Mouse (Mus musculus) CD4-positive, CD25-positive, alpha-beta regulatory T cell, adult 4 months (primary cell): ENCODE results near the gene Pnpo. TPM values are rescaled to one million over a fixed set of nuclear protein-coding genes. Genes with fewer than 3 reads are reported as not detected.

ENCODE experiments used
- ATAC-seq: one replicate; pipeline ENCODE4 v1.8.0; 2017
- polyA plus RNA-seq, 2 experiments: library from polyadenylated mRNA; unstranded; fragments of 100-300 nt; shearing (Covaris generic); gene quantifications; one replicate each; pipeline ENCODE4 v1.2.1; 2017

The Pnpo gene
- polyA plus RNA-seq, 2 experiments from 2014 or later: 28.5 to 48.5 TPM

DNA sequence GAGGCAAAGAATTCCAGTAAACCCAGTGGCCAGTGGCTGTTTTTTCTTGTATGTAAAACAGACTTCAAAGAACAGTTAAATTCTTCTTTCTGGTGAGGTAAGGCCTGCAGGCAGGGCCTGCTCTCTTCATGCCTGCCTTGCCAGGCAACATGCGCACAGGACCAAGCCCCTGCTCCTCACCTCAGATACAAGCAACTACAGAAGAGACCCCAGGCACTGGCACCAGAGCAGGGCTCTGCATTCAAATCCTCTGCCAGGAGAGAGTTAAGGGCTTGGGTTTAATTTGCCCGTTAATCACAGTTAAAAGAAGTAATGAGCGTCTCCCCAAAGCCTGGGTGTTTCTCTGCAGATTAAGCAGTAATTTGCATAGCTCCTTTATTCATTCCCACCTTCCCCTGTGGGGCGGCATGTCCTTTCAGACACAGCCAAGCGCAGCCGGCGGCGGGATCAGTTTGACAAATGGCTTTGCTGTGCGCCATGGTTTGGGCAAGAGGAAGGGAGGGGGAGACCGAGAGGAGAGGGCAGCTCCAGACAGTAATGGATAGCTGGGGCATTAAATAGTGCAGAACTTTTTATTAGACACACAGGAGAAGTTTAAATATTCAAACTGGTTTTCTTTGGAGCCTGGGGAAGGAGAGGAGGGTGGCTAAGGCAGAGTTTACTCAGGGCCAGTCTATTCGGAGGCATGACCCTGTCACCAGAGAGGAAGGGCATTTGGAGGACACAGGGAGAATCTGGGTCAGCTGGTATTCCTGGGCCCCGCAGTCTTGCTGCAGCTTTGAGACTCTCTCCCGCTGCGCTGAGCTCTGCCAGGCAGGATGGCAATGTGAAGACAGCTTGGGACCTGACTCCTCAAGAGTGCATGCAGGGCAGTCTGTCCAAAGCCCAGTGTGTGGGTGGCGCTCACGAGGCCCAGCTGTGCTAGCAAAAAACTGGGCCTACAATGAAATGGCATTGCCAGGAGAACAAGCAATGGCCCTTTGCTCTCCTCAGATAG is 40.8 kb downstream of the Pnpo start:
- ATAC-seq: no peak

DNA sequence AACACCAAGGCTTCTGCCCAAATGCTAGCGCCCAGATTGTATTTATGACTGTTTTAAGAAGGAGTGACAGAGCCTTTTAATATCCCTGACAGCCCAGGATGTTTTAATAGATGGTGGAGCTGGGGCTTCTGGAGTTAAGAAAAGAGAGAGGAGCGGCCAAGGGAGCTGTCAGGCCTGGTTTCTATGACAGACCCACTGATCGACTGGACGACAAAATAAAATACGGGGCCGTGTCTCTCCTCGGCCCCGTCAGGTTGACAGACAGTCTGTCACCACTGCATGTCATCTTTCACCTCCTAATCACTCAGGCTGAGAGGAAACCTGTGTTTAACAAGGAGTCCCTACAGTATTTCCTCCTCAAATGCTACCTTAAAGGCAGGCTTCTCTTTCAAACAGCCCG is 42.5 kb downstream of the Pnpo start:
- no peak for ATAC-seq

DNA sequence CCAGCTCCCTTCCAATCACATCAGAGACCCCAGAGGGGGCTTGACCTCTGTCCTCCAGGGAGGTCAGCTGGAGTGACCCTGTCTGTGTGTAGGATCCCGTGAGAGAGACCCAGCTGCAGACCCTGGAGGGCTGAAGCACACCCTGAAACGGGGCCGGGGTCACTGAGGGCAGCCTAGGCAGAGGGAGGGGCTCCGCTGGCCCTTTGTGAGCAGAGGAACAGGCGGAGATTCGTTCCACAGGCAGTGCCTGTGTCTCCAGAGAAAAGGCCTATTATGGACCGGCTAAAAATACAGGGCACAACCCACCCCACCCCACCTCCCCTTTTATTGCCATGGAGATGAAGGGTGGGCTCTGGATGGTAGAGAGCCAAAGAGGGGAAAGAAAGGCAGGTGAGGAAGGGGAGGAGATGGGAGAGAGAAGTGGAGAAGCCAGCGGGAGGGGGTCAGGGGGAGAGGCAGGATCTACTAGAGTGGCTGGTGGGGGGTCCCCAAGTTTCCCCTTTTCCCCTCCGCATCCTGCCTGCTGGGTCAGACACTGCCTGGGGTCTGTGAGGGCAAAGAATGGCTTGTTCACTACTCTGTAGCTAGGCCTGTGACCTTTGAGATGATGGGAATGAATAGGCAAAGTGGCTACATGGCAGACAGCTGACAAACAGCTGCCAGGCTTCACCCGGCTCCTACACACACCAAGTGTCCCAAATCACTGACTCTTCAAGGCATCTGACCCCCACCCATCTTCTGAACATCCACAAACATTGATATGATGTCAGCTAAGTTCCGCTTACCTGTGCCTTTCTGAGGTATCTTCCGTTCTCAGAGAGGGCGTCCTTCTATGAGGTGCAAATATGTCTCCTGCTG is 44.1 kb downstream of the Pnpo start:
- no peak for ATAC-seq

DNA sequence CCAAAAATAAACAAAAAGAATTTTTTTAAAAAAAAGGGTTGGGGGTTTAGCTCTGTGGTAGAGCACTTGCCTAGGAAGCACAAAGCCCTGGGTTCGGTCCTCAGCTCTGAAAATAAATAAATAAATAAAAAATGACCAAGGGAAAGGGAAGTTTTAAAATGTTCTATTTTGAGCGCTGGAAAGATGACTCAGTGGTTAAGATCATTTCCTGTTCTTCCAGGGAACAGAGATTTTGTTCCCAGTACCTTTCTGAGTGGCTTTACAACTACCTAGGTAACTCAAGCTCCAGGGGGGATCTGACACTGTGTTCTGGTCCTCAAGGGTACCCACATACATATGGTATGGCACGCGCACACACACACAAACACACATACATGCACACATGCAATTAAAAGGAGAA is 47.9 kb downstream of the Pnpo start:
- no peak for ATAC-seq

DNA sequence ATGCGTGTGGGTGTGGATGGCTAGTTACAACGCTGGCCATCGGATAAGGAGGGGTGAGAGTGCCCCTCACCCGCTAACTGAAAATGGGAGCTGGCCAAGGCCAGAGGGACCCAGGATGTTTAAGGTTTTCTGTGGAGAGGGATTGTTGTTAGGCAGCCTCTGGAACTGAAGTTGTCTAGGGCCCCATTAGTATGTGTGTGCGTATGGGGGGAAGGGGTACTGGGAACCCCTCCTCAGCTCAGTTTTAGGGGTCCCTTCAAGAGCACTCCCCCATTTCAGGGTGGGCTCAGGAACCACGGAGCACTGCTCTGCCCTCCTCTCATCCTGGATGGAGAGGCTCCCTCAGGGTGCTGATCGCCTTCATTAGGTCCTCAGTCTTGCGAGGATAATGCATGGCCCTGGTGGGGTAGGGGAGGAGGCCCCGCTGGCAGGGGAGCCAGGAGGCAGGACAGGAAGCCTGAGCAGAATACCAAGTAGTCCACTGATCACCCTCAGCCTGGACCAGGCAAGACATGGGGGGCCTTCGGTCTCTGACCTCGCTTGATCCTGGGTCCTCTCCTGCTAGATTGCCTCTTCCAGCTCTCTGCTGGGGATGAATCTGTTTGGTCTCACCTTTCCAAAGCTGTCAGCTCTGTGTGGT is 50.5 kb downstream of the Pnpo start:
- ATAC-seq: no peak

DNA sequence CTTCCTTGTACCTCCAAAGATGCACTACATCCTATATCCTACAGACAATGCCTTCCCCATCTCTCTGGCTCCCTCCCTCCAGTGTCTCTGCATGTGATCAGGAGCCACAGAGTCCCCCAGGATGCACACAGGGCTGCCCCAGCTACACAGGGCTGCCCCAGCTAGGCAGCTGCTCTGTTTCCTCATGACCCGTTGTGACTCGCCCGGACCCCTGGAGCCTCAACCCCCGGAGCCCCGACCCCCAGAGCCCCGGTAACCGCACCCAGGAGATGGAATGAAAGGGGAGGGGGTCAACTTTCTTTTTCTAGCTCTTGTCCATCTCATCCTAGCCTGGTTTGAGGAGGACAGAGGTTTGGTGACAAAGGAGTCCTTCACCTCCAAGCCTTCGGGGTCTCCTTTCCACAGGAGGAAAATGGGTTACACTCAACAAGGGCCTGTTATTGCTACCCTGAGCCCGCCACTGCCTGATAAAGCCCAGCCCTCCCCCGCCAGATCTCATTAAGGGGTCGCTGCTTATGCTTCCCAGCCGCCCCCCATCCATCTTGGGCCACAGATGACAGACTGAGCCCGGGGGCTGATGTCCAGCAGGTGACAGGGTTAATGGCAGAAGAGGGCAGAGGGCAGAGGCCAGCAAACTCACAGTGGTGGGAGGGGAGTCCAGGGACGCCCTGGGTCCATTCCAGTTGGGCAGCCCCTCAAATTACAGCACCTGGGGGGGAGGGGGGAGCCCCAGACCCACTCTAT is 51.8 kb downstream of the Pnpo start:
- ATAC-seq: no peak

Other genes starting within 250 kb of the Pnpo start
- gene Snx11, start 166.4 kb downstream of the Pnpo start, polyA plus RNA-seq: 10 to 100 TPM; 11.7 to 21.8 TPM
- gene Cbx1, start 154.9 kb downstream of the Pnpo start, polyA plus RNA-seq: 10 to 100 TPM; 50.8 to 52.7 TPM
- gene Nfe2l1, start 114.0 kb downstream of the Pnpo start, polyA plus RNA-seq: 10 to 100 TPM; 21.3 to 26.1 TPM
- gene Copz2, start 94.1 kb downstream of the Pnpo start, polyA plus RNA-seq: not detected
- gene Cdk5rap3, start 27.5 kb downstream of the Pnpo start, polyA plus RNA-seq: 100 to 1,000 TPM in 1 of 2 experiments, 10 to 100 TPM in 1; 82.3 to 119 TPM
- 1 to 10 TPM in 1 of 2 experiments, under 1 TPM in 1; 0.48 to 1.5 TPM for gene Prr15l, start 15.9 kb downstream of the Pnpo start, polyA plus RNA-seq
- gene Sp2, start 39.0 kb upstream of the Pnpo start, polyA plus RNA-seq: 10 to 100 TPM; 19.5 to 22.9 TPM
- gene Sp6, start 69.4 kb upstream of the Pnpo start, polyA plus RNA-seq: 1 to 10 TPM; 1.7 to 3.0 TPM
- gene Scrn2, start 86.0 kb upstream of the Pnpo start, polyA plus RNA-seq: 10 to 100 TPM in 1 of 2 experiments, 1 to 10 TPM in 1; 7.3 to 14.8 TPM
- gene Lrrc46, start 97.4 kb upstream of the Pnpo start, polyA plus RNA-seq: not detected
- 10 to 100 TPM; 60.9 to 82.9 TPM for gene Mrpl10, start 97.6 kb upstream of the Pnpo start, polyA plus RNA-seq
- 10 to 100 TPM; 24.9 to 46.4 TPM for gene Osbpl7, start 106.6 kb upstream of the Pnpo start, polyA plus RNA-seq
- 1 to 10 TPM; 2.2 TPM for gene Tbx21, start 171.3 kb upstream of the Pnpo start, polyA plus RNA-seq
- gene Tbkbp1, start 207.5 kb upstream of the Pnpo start, polyA plus RNA-seq: under 1 TPM in 1 of 2 experiments, not detected in 1; 0.09 TPM
- gene Kpnb1, start 243.9 kb upstream of the Pnpo start, polyA plus RNA-seq: 10 to 100 TPM; 23.5 to 33.4 TPM